Mouse (Mus musculus) spleen, adult 18-20 months (tissue): ENCODE results near the gene Cfap54.

ENCODE experiments used
- DNase-seq, 2 experiments: peaks; one replicate each; pipeline ENCODE4 v3.0.0; 2022; ENCODE audit warnings: mixed read lengths in 2 of 2

The Cfap54 gene

GRCm38 (mm10) chr10:93051016-93051726 lies 30.2 kb downstream of the Cfap54 start:
- DNase-seq, result peak; percentile 61 to 81

- DNase-seq, result no peak
These were observed 30.8 kb downstream of the Cfap54 start for GRCm38 (mm10) chr10:93050571-93050970.

GRCm38 (mm10) chr10:93043195-93043594 lies 38.2 kb downstream of the Cfap54 start:
- DNase-seq, result no peak

DNA sequence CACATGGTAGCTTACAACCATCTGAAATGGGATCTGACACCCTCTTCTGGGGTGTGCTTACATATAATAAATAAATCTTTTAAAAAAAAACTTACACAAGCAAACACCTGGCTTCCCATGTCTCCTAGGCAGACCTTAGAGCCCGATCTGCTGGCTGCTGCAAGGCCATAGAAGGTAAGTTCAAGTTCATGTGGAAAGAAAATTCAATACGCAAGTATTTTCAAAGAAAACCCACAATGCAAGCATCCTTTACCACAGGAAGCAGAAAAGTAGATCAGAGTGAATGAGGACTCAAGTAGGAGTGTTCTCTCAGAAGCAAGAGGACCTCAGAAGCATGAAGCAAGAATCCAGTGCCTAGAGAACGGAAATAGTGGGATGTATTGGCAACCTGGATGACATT lies 39.6 kb downstream of the Cfap54 start:
- no peak for DNase-seq

- no peak for DNase-seq
These were observed 40.0 kb downstream of the Cfap54 start for GRCm38 (mm10) chr10:93041392-93041791.

DNA sequence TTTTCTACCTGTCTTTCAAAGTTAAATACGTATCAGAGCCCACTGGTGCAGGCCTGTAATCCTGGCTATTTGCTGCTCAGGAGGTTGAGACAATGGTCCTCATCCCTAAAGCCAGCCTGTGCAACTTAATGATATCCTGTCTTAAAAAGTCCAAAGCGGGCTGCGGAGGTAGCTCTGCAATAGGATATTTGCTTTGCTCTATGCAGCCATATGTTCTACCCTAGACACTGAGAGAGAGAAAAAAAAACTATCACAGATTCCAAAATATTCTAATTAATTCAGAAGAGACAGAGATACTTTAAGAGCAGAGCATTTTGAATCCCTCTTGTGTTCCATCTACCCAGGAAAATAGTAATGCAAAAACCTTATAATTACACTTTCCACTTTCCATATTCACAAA lies 44.9 kb downstream of the Cfap54 start:
- DNase-seq, result no peak

DNA sequence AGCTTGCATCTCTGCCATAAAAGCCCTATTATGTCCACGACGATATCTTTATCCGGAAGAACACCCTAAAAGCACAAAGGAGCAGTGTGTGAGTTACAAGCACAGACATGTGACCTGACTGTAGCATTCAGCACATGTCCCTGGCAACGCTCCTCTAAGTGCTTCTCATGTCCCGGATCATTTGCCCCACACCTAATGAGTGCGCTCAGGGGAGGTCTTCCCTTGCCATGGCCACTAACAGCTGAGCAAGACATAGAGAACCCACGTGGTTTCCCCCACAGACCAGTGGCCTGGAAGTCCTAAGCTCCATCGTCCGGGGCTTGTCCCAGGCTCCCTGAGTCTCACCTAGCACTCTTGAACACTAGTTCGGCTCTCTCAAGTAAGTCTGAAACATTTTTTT lies 45.9 kb downstream of the Cfap54 start:
- DNase-seq, result no peak

DNA sequence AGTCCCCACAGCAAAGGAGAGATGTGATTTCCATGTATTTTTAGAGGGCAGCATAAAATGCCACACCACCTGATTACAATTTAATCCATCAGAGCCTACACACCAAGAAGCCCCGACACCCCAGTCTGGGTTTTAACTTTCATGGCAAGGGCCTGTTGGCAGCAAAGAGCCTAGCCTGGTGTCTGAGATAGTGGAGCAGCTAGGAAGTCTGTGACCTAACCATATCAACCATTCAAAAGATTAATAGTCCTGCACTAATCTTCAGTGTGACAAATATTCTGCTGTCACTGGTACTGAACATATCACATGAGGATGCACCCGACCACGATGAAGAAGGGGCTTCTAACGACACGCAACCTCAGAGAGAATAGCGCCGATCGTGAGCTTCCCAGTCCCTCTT lies 58.1 kb downstream of the Cfap54 start:
- no peak for DNase-seq

GRCm38 (mm10) chr10:93014059-93014795 lies 67.2 kb downstream of the Cfap54 start:
- peak in 1 of 2 experiments; percentile 27 for DNase-seq

- no peak for DNase-seq
These were observed 70.3 kb downstream of the Cfap54 start for GRCm38 (mm10) chr10:93011085-93011484.

- no peak for DNase-seq
These were observed 74.4 kb downstream of the Cfap54 start for GRCm38 (mm10) chr10:93006970-93007369.

GRCm38 (mm10) chr10:93006405-93006804 lies 75.0 kb downstream of the Cfap54 start:
- no peak for DNase-seq

DNA sequence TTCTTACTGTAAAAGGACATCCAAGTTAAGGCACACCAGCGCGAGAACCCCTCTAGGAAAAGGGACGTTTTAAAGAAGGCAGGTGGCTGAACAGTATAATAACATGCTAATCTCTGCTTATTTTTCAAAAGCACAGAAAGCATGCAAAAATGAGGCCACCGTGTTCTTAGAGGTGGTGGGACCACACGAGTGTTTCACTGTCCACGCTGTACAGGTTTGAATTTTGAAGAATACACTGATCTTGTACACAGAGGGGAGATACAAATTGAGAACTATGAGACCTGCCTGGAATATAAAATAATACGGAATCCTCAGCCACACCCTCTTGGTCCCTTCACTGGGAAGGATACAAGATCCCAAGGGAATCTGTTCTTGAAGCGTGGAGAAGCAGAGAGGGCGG lies 82.9 kb downstream of the Cfap54 start:
- no peak for DNase-seq

DNA sequence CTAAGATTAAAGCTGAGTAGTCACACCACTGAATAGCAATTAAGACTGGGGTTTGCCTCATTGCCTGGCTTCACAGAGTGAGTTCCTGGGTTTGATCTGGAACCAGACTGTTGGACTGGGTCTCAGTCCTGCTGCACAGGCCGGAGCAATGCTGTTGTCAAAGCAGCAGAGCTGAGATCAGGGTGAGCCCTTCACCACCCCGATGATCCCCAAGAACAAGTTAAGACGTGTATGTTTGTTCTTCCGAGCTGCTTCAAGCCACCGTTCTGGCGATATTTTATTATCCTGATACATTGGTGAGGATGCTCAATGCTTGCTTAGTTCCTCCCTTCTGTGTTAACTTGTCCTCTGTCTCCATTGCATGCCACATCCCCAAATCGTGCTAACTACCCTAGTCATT lies 86.2 kb downstream of the Cfap54 start:
- DNase-seq, result no peak

- no peak for DNase-seq
These were observed 87.1 kb downstream of the Cfap54 start for GRCm38 (mm10) chr10:92994340-92994739.

GRCm38 (mm10) chr10:92992526-92992925 lies 88.9 kb downstream of the Cfap54 start:
- no peak for DNase-seq

- no peak for DNase-seq
These were observed 90.8 kb downstream of the Cfap54 start for GRCm38 (mm10) chr10:92990576-92990975.

GRCm38 (mm10) chr10:92965134-92965533 lies 116.3 kb downstream of the Cfap54 start:
- no peak for DNase-seq

- DNase-seq, result no peak
These were observed 131.4 kb downstream of the Cfap54 start for GRCm38 (mm10) chr10:92950044-92950443.

- DNase-seq, result no peak
These were observed 138.4 kb downstream of the Cfap54 start for GRCm38 (mm10) chr10:92942848-92943645.

DNA sequence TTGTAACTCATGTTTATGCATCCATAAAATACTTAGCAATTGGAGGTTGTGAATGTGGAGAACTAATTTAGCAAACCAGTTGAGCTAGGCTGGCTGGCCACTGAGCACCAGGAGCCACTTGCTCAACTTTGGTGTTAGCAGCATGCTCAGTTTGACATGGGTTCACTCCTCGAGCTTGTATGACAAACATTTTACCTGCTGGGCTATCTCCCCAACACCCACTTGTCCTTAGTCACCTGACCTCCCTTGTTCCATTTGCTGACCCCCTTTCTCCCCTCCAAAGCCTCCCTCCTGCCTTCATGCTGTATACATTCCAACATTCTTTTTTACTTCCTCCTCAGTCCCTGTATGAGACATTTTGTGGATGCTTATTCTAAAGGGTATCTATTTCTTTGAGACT lies 139.8 kb downstream of the Cfap54 start:
- DNase-seq, result no peak

DNA sequence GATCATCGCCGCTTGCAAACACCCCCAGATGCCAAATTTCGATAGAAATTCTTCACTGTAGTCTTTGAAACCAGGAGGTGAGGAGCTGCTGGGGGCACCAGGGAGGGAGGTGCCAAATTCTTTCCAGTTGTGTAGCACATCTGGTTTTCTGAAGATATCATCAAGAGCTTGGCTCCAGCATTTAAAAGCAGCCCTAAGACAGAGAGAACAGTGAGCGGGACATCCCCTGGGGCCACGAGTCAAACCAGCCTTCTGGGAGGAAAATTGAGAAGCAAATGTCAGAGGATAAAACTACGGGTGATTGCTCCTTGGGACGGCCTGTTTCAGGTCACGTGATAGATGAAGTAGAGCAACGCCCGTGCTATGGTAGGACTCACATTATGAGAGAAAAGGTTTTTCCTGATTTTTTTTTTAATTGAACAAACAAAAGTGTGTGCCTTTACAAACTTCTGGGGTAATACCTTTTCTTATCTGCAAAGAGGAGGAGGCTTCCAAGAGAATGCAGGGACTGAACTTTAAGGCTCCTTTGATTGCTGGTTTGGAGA lies 143.6 kb downstream of the Cfap54 start:
- no peak for DNase-seq

GRCm38 (mm10) chr10:92937091-92937490 lies 144.3 kb downstream of the Cfap54 start:
- DNase-seq, result no peak
